Mouse (Mus musculus) spleen, adult 2 months (tissue): Measurements from ENCODE around the gene Scml4.

Source experiments
- CTCF ChIP-seq: fragments of 200-500 bp; IDR thresholded peaks from 2 replicates; pipeline ENCODE4 v1.5.1; 2011; ENCODE audit warnings: mild to moderate bottlenecking, inconsistent platforms; ENCODE audit not compliant: insufficient read depth, insufficient read length, insufficient replicate concordance; ENCODE audit errors: extremely low read depth
- POLR2A ChIP-seq: fragments of 200-500 bp; IDR thresholded peaks from 2 replicates; pipeline ENCODE4 v1.6.1; 2011; ENCODE audit warnings: low read depth, low read length, inconsistent platforms

- no peak for TF ChIP-seq CTCF
- no peak for TF ChIP-seq POLR2A
Observed at GRCm38 (mm10) chr10:43008116-43008515, 147.9 kb downstream of the Scml4 start.
